Mouse (Mus musculus) hindbrain, embryonic 16.5 days (tissue): ENCODE measurements around the gene Heyl. TPM values are rescaled to one million over a fixed set of nuclear protein-coding genes. Genes with fewer than 3 reads are reported as not detected.

Experiments
- ATAC-seq: fragments of 200-750 bp; cut with Nextera tagmentation; 2 replicates; pipeline ENCODE4 v1.8.0; 2017; ENCODE audit warnings: moderate TSS enrichment, moderate library complexity
- H3K27ac ChIP-seq: fragments of 300-500 bp; sonication (generic); 2 replicates; pipeline ENCODE4 v1.5.1; 2014; ENCODE audit warnings: low read depth, mild to moderate bottlenecking, control low read depth, low read length, moderate library complexity
- H3K27me3 ChIP-seq: fragments of 300-500 bp; sonication (generic); replicated peaks from 2 replicates; pipeline ENCODE4 v1.6.1; 2014; ENCODE audit warnings: low read length; ENCODE audit not compliant: control insufficient read depth, insufficient read depth
- H3K36me3 ChIP-seq: fragments of 300-500 bp; sonication (generic); 2 replicates; pipeline ENCODE4 v1.6.1; 2014; ENCODE audit warnings: mild to moderate bottlenecking, low read length, moderate library complexity, mixed read lengths; ENCODE audit not compliant: control insufficient read depth, insufficient read depth
- H3K4me1 ChIP-seq: fragments of 300-500 bp; sonication (generic); 2 replicates; pipeline ENCODE4 v1.6.1; 2014; ENCODE audit warnings: low read depth, low read length; ENCODE audit not compliant: control insufficient read depth, insufficient read depth
- H3K4me2 ChIP-seq: fragments of 300-500 bp; sonication (generic); 2 replicates; pipeline ENCODE4 v1.6.1; 2014; ENCODE audit warnings: mild to moderate bottlenecking, low read length, control low read depth, moderate library complexity
- H3K4me3 ChIP-seq: fragments of 300-500 bp; sonication (generic); 2 replicates; pipeline ENCODE4 v1.5.1; 2014; ENCODE audit warnings: mild to moderate bottlenecking, low read length, control low read depth, moderate library complexity
- H3K9ac ChIP-seq: fragments of 300-500 bp; sonication (generic); 2 replicates; pipeline ENCODE4 v1.6.1; 2014; ENCODE audit warnings: low read depth, mild to moderate bottlenecking, control low read depth, low read length, moderate library complexity
- H3K9me3 ChIP-seq: fragments of 300-500 bp; sonication (generic); 2 replicates; pipeline ENCODE4 v1.6.1; 2014; ENCODE audit warnings: mild to moderate bottlenecking, low read length, moderate library complexity; ENCODE audit not compliant: control insufficient read depth
- WGBS: fragments of 180-500 bp; shearing (Covaris S2); extraction: QIAGEN DNeasy Blood & Tissue Kit; methylation state at CpG from one replicate; pipeline ENCODE4 v1.1.7; 2014; 5-methylcytosine and 5-hydroxymethylcytosine counted together
- polyA plus RNA-seq: library from polyadenylated mRNA; unstranded; fragments of >200 nt; fragmentation: Nextera tagmentation; extraction: Ambion mirVana; gene quantifications from 2 replicates; pipeline ENCODE4 v1.2.1, GENCODE M21; 2015

The Heyl gene
- polyA plus RNA-seq, 1 experiment from 2014 or later: 5.3 TPM

- H3K4me3 ChIP-seq: no peak overlapping the region
- no peaks in the 10 kb centered on the region for H3K27me3 ChIP-seq
- no peaks in the 10 kb centered on the region for H3K9me3 ChIP-seq
- 57% methylated on average over 8 of the region's 8 CpGs for WGBS
- ATAC-seq: no peak
- peaks cover 8% of the 10 kb centered on the region for H3K4me1 ChIP-seq
- H3K36me3 ChIP-seq: no peaks in the 10 kb centered on the region
- H3K4me2 ChIP-seq: no peak overlapping the region
- no peak overlapping the region for H3K9ac ChIP-seq
- H3K27ac ChIP-seq: no peak overlapping the region
Measured at GRCm38 (mm10) chr4:123210996-123211395, 22.4 kb upstream of the Heyl start.

GRCm38 (mm10) chr4:123211453-123211852, 21.9 kb upstream of the Heyl start:
- H3K4me2 ChIP-seq: no peak overlapping the region
- no peak for ATAC-seq
- H3K9me3 ChIP-seq: no peaks in the 10 kb centered on the region
- no peak overlapping the region for H3K9ac ChIP-seq
- WGBS: 57% methylated on average over 5 of the region's 5 CpGs
- H3K4me1 ChIP-seq: peaks cover 8% of the 10 kb centered on the region
- no peak overlapping the region for H3K4me3 ChIP-seq
- H3K27me3 ChIP-seq: no peaks in the 10 kb centered on the region
- H3K36me3 ChIP-seq: no peaks in the 10 kb centered on the region
- H3K27ac ChIP-seq: no peak overlapping the region

GRCm38 (mm10) chr4:123212330-123212729, 21.0 kb upstream of the Heyl start:
- Histone ChIP-seq H3K36me3 (no peaks in the 10 kb centered on the region), H3K9me3 (no peaks in the 10 kb centered on the region), H3K9ac (no peak overlapping the region), H3K4me3 (no peak overlapping the region), H3K4me2 (no peak overlapping the region), H3K27me3 (no peaks in the 10 kb centered on the region), H3K4me1 (peaks cover 8% of the 10 kb centered on the region), H3K27ac (no peak overlapping the region)
- WGBS: 40% methylated on average over 2 of the region's 2 CpGs
- no peak for ATAC-seq

GRCm38 (mm10) chr4:123213975-123214374, 19.4 kb upstream of the Heyl start:
- H3K27ac ChIP-seq: no peak overlapping the region
- no peak overlapping the region for H3K4me3 ChIP-seq
- H3K36me3 ChIP-seq: no peaks in the 10 kb centered on the region
- H3K4me1 ChIP-seq: peaks cover 8% of the 10 kb centered on the region
- no peaks in the 10 kb centered on the region for H3K27me3 ChIP-seq
- no peak overlapping the region for H3K4me2 ChIP-seq
- WGBS: 95% methylated on average over 9 of the region's 9 CpGs
- no peak for ATAC-seq
- H3K9me3 ChIP-seq: no peaks in the 10 kb centered on the region
- H3K9ac ChIP-seq: no peak overlapping the region

- peak; percentile 72 for ATAC-seq
- no peak overlapping the region for H3K4me3 ChIP-seq
- H3K27ac ChIP-seq: no peak overlapping the region
- no peaks in the 10 kb centered on the region for H3K9me3 ChIP-seq
- H3K4me1 ChIP-seq: peaks cover 8% of the 10 kb centered on the region
- no peak overlapping the region for H3K9ac ChIP-seq
- H3K27me3 ChIP-seq: no peaks in the 10 kb centered on the region
- 73% methylated on average over 1 of the region's 1 CpGs for WGBS
- H3K4me2 ChIP-seq: no peak overlapping the region
- no peaks in the 10 kb centered on the region for H3K36me3 ChIP-seq
Measured at GRCm38 (mm10) chr4:123215367-123215766, 18.0 kb upstream of the Heyl start.

- no peaks in the 10 kb centered on the region for H3K27me3 ChIP-seq
- WGBS: 27% methylated on average over 1 of the region's 1 CpGs
- H3K9me3 ChIP-seq: no peaks in the 10 kb centered on the region
- no peak overlapping the region for H3K27ac ChIP-seq
- no peaks in the 10 kb centered on the region for H3K36me3 ChIP-seq
- H3K9ac ChIP-seq: no peak overlapping the region
- no peak overlapping the region for H3K4me3 ChIP-seq
- peaks cover 8% of the 10 kb centered on the region for H3K4me1 ChIP-seq
- H3K4me2 ChIP-seq: no peak overlapping the region
- no peak for ATAC-seq
Measured at GRCm38 (mm10) chr4:123216782-123217181, 16.6 kb upstream of the Heyl start.

GRCm38 (mm10) chr4:123219720-123220357, 13.5 kb upstream of the Heyl start:
- Histone ChIP-seq H3K36me3 (no peaks in the 10 kb centered on the region), H3K27ac (no peak overlapping the region), H3K27me3 (no peaks in the 10 kb centered on the region), H3K9ac (no peak overlapping the region), H3K4me3 (no peak overlapping the region), H3K4me1 (peaks cover 6% of the 10 kb centered on the region), H3K9me3 (no peaks in the 10 kb centered on the region), H3K4me2 (no peak overlapping the region)
- ATAC-seq: peak; percentile 83
- 76% methylated on average over 15 of the region's 15 CpGs for WGBS

- no peak overlapping the region for H3K4me2 ChIP-seq
- H3K4me3 ChIP-seq: no peak overlapping the region
- H3K9me3 ChIP-seq: no peaks in the 10 kb centered on the region
- 88% methylated on average over 4 of the region's 4 CpGs for WGBS
- ATAC-seq: no peak
- H3K36me3 ChIP-seq: no peaks in the 10 kb centered on the region
- no peak overlapping the region for H3K27ac ChIP-seq
- H3K27me3 ChIP-seq: no peaks in the 10 kb centered on the region
- no peak overlapping the region for H3K9ac ChIP-seq
- no peaks in the 10 kb centered on the region for H3K4me1 ChIP-seq
Measured at GRCm38 (mm10) chr4:123220637-123221036, 12.7 kb upstream of the Heyl start.

- whole genome bisulfite sequencing: 48% methylated on average over 3 of the region's 3 CpGs
Measured at GRCm38 (mm10) chr4:123223309-123223708, 10.0 kb upstream of the Heyl start.

More at GRCm38 (mm10) chr4:123223309-123223708, 10.0 kb upstream of the Heyl start:
- H3K36me3 ChIP-seq: no peaks in the 10 kb centered on the region
- no peaks in the 10 kb centered on the region; the same call in 1 of the 2 replicates for H3K4me1 ChIP-seq
- H3K9me3 ChIP-seq: no peaks in the 10 kb centered on the region
- no peak overlapping the region for H3K4me3 ChIP-seq
- H3K4me2 ChIP-seq: no peak overlapping the region
- no peak for ATAC-seq
- H3K27ac ChIP-seq: no peak overlapping the region
- H3K27me3 ChIP-seq: no peaks in the 10 kb centered on the region
- no peak overlapping the region for H3K9ac ChIP-seq
